Comparison of ENCODE assay signal across 19 mouse cellular contexts in the genomic region with DNA sequence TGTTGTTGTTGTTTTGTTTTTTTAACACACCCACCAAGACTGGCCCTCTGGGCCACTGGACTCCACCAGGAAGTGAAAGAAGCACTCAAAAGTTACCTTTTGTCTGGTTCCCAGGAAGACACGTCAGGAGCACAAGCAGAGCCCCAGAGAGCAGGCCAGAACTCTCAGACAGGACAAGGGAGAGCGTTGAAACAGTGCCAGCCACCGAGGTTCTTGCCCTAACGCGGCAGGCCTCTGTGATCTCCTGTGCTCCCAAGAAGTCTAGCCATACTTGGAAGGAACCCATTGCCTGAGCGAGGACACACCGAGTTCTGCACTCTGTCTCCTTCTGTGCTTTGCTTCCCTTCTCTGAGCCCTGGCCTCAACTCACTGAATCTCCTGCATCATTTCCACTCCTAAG.
"Had no signal": no experiment of that assay in that cellular context is flagged by ENCODE, and none has a peak within 500 bp of the region (broad histone marks: within the 10 kb centered on the region; RNA-seq: fewer than 3 reads in every experiment).

No protein-coding gene starts in this region.

- H3K27ac ChIP-seq: hindbrain, postnatal 0 days; limb, embryonic 12.5 days; limb, embryonic 15.5 days; liver, embryonic 14.5 days; midbrain, embryonic 13.5 days; neural tube, embryonic 13.5 days had no signal

- ATAC-seq: hindbrain, postnatal 0 days; inflammation-experienced regulatory T-cells, adult 6 months; liver, postnatal 0 days; midbrain, embryonic 13.5 days; midbrain, embryonic 16.5 days had no signal

- DNase-seq: left cerebral cortex, postnatal 4 days; liver, postnatal 0 days; retina, postnatal 1 day; right cerebral cortex, postnatal 25 days; spleen, adult 18-20 months; thymus, adult 18-20 months; thymus, postnatal 36 days had no signal

- H3K9ac ChIP-seq: limb, embryonic 12.5 days; limb, embryonic 15.5 days; liver, embryonic 14.5 days; liver, postnatal 0 days; lung, embryonic 14.5 days; midbrain, embryonic 13.5 days; neural tube, embryonic 13.5 days; stomach, embryonic 15.5 days had no signal

- H3K4me2 ChIP-seq: limb, embryonic 12.5 days; limb, embryonic 15.5 days; liver, embryonic 11.5 days; lung, embryonic 14.5 days; midbrain, embryonic 13.5 days; neural tube, embryonic 13.5 days; stomach, embryonic 15.5 days had no signal

- H3K4me1 ChIP-seq: limb, embryonic 12.5 days; limb, embryonic 15.5 days; midbrain, embryonic 13.5 days; neural tube, embryonic 13.5 days; stomach, embryonic 15.5 days had no signal

- H3K9me3 ChIP-seq: limb, embryonic 12.5 days; limb, embryonic 15.5 days; midbrain, embryonic 13.5 days; neural tube, embryonic 13.5 days; stomach, embryonic 15.5 days had no signal

- H3K36me3 ChIP-seq: limb, embryonic 12.5 days; limb, embryonic 15.5 days; midbrain, embryonic 13.5 days; neural tube, embryonic 13.5 days; stomach, embryonic 15.5 days had no signal

- H3K4me3 ChIP-seq: limb, embryonic 12.5 days; limb, embryonic 15.5 days; midbrain, embryonic 13.5 days; myocyte; neural tube, embryonic 13.5 days; stomach, embryonic 15.5 days had no signal

- H3K27me3 ChIP-seq: limb, embryonic 12.5 days; limb, embryonic 15.5 days; midbrain, embryonic 13.5 days; neural tube, embryonic 13.5 days; stomach, embryonic 15.5 days had no signal
